Mouse (Mus musculus) lung, postnatal 0 days (tissue): ENCODE measurements around the gene Zdhhc24. TPM values are rescaled to one million over a fixed set of nuclear protein-coding genes. Genes with fewer than 3 reads are reported as not detected.

ENCODE experiments used
- ATAC-seq: fragments of 200-750 bp; cut with Nextera tagmentation; 2 replicates; pipeline ENCODE4 v1.8.0; 2017; ENCODE audit warnings: moderate library complexity
- DNase-seq: peaks from one replicate; pipeline ENCODE4 v3.0.0-alpha.2; 2016; ENCODE audit warnings: low spot score
- H3K27ac ChIP-seq: fragments of 300-500 bp; sonication (generic); 2 replicates; pipeline ENCODE4 v1.5.1; 2014; ENCODE audit warnings: antibody characterized with exemption, mild to moderate bottlenecking, low read length, mixed read lengths
- H3K27me3 ChIP-seq: fragments of 300-500 bp; sonication (generic); replicated peaks from 2 replicates; pipeline ENCODE4 v1.6.1; 2014; ENCODE audit warnings: low read length, mixed read lengths; ENCODE audit not compliant: insufficient read depth
- H3K36me3 ChIP-seq: fragments of 300-500 bp; sonication (generic); 2 replicates; pipeline ENCODE4 v1.6.1; 2014; ENCODE audit warnings: low read length, mixed read lengths; ENCODE audit not compliant: insufficient read depth
- H3K4me1 ChIP-seq: fragments of 300-500 bp; sonication (generic); 2 replicates; pipeline ENCODE4 v1.6.1; 2014; ENCODE audit warnings: antibody characterized with exemption, low read depth, low read length, mixed read lengths; ENCODE audit not compliant: insufficient read depth
- H3K4me2 ChIP-seq: fragments of 300-500 bp; sonication (generic); replicated peaks from 2 replicates; pipeline ENCODE4 v1.6.1; 2014; ENCODE audit warnings: low read depth, mild to moderate bottlenecking, low read length, moderate library complexity, mixed read lengths
- H3K4me3 ChIP-seq: fragments of 300-500 bp; sonication (generic); 2 replicates; pipeline ENCODE4 v1.5.1; 2014; ENCODE audit warnings: low read depth, low read length
- H3K9ac ChIP-seq: fragments of 300-500 bp; sonication (generic); replicated peaks from 2 replicates; pipeline ENCODE4 v1.6.1; 2014; ENCODE audit warnings: low read depth, mild to moderate bottlenecking
- H3K9me3 ChIP-seq: fragments of 300-500 bp; sonication (generic); 2 replicates; pipeline ENCODE4 v1.6.1; 2016; ENCODE audit warnings: low read length, mixed read lengths
- CTCF ChIP-seq: IDR thresholded peaks from 2 replicates; pipeline ENCODE4 v1.5.1; 2016; ENCODE audit warnings: antibody characterized with exemption, mild to moderate bottlenecking
- EP300 ChIP-seq: IDR thresholded peaks from 2 replicates; pipeline ENCODE4 v1.6.1; 2016; ENCODE audit warnings: antibody characterized with exemption, mild to moderate bottlenecking, control low read depth
- WGBS: fragments of 180-500 bp; shearing (Covaris S2); extraction: QIAGEN DNeasy Blood & Tissue Kit; methylation state at CpG from one replicate; pipeline ENCODE4 v1.1.7; 2014; 5-methylcytosine and 5-hydroxymethylcytosine counted together
- polyA plus RNA-seq: library from polyadenylated mRNA; unstranded; fragments of >200 nt; fragmentation: Nextera tagmentation; extraction: Ambion mirVana; gene quantifications from 2 replicates; pipeline ENCODE4 v1.2.1, GENCODE M21; 2015

Zdhhc24 gene
- polyA plus RNA-seq, 1 experiment from 2014 or later, result 8.1 TPM

GRCm38 (mm10) chr19:4908107-4908506, 29.6 kb downstream of the Zdhhc24 start:
- Histone ChIP-seq H3K4me1 (no peaks in the 10 kb centered on the region), H3K36me3 (peaks cover 21% of the 10 kb centered on the region; the same call in 1 of the 2 replicates), H3K9me3 (no peaks in the 10 kb centered on the region), H3K4me3 (no peak overlapping the region), H3K27ac (no peak overlapping the region), H3K4me2 (no peak overlapping the region), H3K9ac (no peak overlapping the region), H3K27me3 (no peaks in the 10 kb centered on the region)
- DNase-seq, result peak; percentile 9
- TF ChIP-seq EP300 (no peak), CTCF (peak; percentile 73)
- no peak for ATAC-seq
- WGBS, result 79% methylated on average over 4 of the region's 4 CpGs

GRCm38 (mm10) chr19:4909376-4909775, 30.9 kb downstream of the Zdhhc24 start:
- 84% methylated on average over 7 of the region's 7 CpGs for WGBS
- no peak for DNase-seq
- H3K4me3 ChIP-seq, result no peak overlapping the region
- no peak for TF ChIP-seq CTCF
- TF ChIP-seq EP300, result no peak
- H3K27me3 ChIP-seq, result no peaks in the 10 kb centered on the region
- no peak overlapping the region for H3K9ac ChIP-seq
- no peak overlapping the region for H3K4me2 ChIP-seq
- H3K27ac ChIP-seq, result no peak overlapping the region
- no peaks in the 10 kb centered on the region for H3K4me1 ChIP-seq
- ATAC-seq, result no peak
- no peaks in the 10 kb centered on the region for H3K9me3 ChIP-seq
- peaks cover 34% of the 10 kb centered on the region for H3K36me3 ChIP-seq

GRCm38 (mm10) chr19:4915924-4916603, 37.6 kb downstream of the Zdhhc24 start:
- no peak for DNase-seq
- ATAC-seq, result no peak
- Histone ChIP-seq H3K4me1 (no peaks in the 10 kb centered on the region), H3K4me2 (no peak overlapping the region), H3K9me3 (no peaks in the 10 kb centered on the region), H3K36me3 (peaks cover 65% of the 10 kb centered on the region), H3K27me3 (no peaks in the 10 kb centered on the region), H3K27ac (no peak overlapping the region), H3K4me3 (no peak overlapping the region), H3K9ac (no peak overlapping the region)
- 89% methylated on average over 15 of the region's 15 CpGs for WGBS
- TF ChIP-seq EP300, result no peak
- TF ChIP-seq CTCF, result no peak

- Histone ChIP-seq H3K4me3 (no peak overlapping the region), H3K27me3 (no peaks in the 10 kb centered on the region), H3K9ac (no peak overlapping the region), H3K4me1 (no peaks in the 10 kb centered on the region), H3K4me2 (no peak overlapping the region), H3K9me3 (no peaks in the 10 kb centered on the region), H3K36me3 (peaks cover 62% of the 10 kb centered on the region), H3K27ac (no peak overlapping the region)
- DNase-seq (no peak), ATAC-seq (no peak)
- TF ChIP-seq CTCF (no peak), EP300 (no peak)
- 67% methylated on average over 10 of the region's 10 CpGs for WGBS
These were observed 38.4 kb downstream of the Zdhhc24 start for GRCm38 (mm10) chr19:4916827-4917226.

- no peak overlapping the region for H3K4me3 ChIP-seq
- no peak for DNase-seq
- H3K4me1 ChIP-seq, result no peaks in the 10 kb centered on the region
- no peak overlapping the region for H3K27ac ChIP-seq
- WGBS, result 79% methylated on average over 6 of the region's 6 CpGs
- H3K36me3 ChIP-seq, result peaks cover 58% of the 10 kb centered on the region
- no peaks in the 10 kb centered on the region for H3K27me3 ChIP-seq
- H3K9ac ChIP-seq, result no peak overlapping the region
- TF ChIP-seq EP300 (no peak), CTCF (no peak)
- H3K4me2 ChIP-seq, result no peak overlapping the region
- H3K9me3 ChIP-seq, result no peaks in the 10 kb centered on the region
- no peak for ATAC-seq
These were observed 41.2 kb downstream of the Zdhhc24 start for GRCm38 (mm10) chr19:4919652-4920051.

- H3K27me3 ChIP-seq, result no peaks in the 10 kb centered on the region
- no peak for ATAC-seq
- TF ChIP-seq EP300 (no peak), CTCF (no peak)
- H3K27ac ChIP-seq, result no peak overlapping the region
- no peak overlapping the region for H3K4me3 ChIP-seq
- H3K4me2 ChIP-seq, result no peak overlapping the region
- peaks cover 21% of the 10 kb centered on the region for H3K36me3 ChIP-seq
- 95% methylated on average over 11 of the region's 11 CpGs for WGBS
- peaks cover 8% of the 10 kb centered on the region; the same call in 1 of the 2 replicates for H3K4me1 ChIP-seq
- DNase-seq, result no peak
- no peaks in the 10 kb centered on the region for H3K9me3 ChIP-seq
- no peak overlapping the region for H3K9ac ChIP-seq
These were observed 46.8 kb downstream of the Zdhhc24 start for GRCm38 (mm10) chr19:4925121-4925860.
